Mouse (Mus musculus) CH12.LX (cell line): ENCODE data around the gene Acsbg1. TPM values are rescaled to one million over a fixed set of nuclear protein-coding genes. Genes with fewer than 3 reads are reported as not detected.

Experiments
- DNase-seq: peaks from one replicate; pipeline ENCODE4 v3.0.0-alpha.2; 2013; ENCODE audit errors: extremely low read depth
- H3K27ac ChIP-seq: 2 replicates; pipeline ENCODE4 v1.5.1; 2012; ENCODE audit warnings: low read depth, mild to moderate bottlenecking, control low read depth, moderate library complexity; ENCODE audit not compliant: insufficient read depth
- H3K27me3 ChIP-seq: replicated peaks from 2 replicates; pipeline ENCODE3; 2012; ENCODE audit warnings: inconsistent platforms
- H3K36me3 ChIP-seq, 2 experiments: replicated peaks in 1 of 2; 2 replicates each; pipeline versions ENCODE3 to v1.6.1; 2012; ENCODE audit warnings: inconsistent platforms in 1 of 2, low read length in 1 of 2, mild to moderate bottlenecking in 1 of 2, mixed read lengths in 1 of 2, moderate library complexity in 1 of 2; ENCODE audit not compliant: control insufficient read depth in 1 of 2, insufficient read depth in 1 of 2
- H3K4me1 ChIP-seq, 2 experiments: 2 replicates each; pipeline ENCODE4 v1.6.1; 2012; ENCODE audit warnings: inconsistent platforms in 1 of 2, moderate library complexity in 1 of 2; ENCODE audit not compliant: insufficient read depth in 2 of 2, control insufficient read depth in 1 of 2
- H3K4me2 ChIP-seq: 2 replicates; pipeline ENCODE4 v1.6.1; 2012; ENCODE audit warnings: low read depth, mild to moderate bottlenecking, control low read depth; ENCODE audit not compliant: poor library complexity, insufficient read depth, severe bottlenecking
- H3K4me3 ChIP-seq, 3 experiments: fragments of 150-350 bp in 1 of 3; sonication (generic) in 1 of 3; replicated peaks in 1 of 3; 2 replicates each; pipeline versions ENCODE3 to v1.5.1; 2011 to 2012; ENCODE audit warnings: low read depth in 2 of 3, low read length in 2 of 3, mild to moderate bottlenecking in 2 of 3, moderate library complexity in 2 of 3, control low read depth in 1 of 3, improper control_type of control experiment in 1 of 3, inconsistent platforms in 1 of 3, mixed read lengths in 1 of 3; ENCODE audit not compliant: poor library complexity in 1 of 3
- H3K79me2 ChIP-seq: replicated peaks from 2 replicates; pipeline ENCODE4 v1.6.1; 2012; ENCODE audit warnings: mild to moderate bottlenecking, moderate library complexity; ENCODE audit not compliant: control insufficient read depth, poor library complexity, insufficient read depth, severe bottlenecking; ENCODE audit errors: extremely low read depth
- H3K9ac ChIP-seq: 2 replicates; pipeline ENCODE4 v1.6.1; 2012; ENCODE audit warnings: low read depth, mild to moderate bottlenecking, control low read depth, moderate library complexity; ENCODE audit not compliant: insufficient read depth
- H3K9me3 ChIP-seq: replicated peaks from 2 replicates; pipeline ENCODE3; 2012; ENCODE audit warnings: low read length, inconsistent platforms, mixed read lengths
- GABPA ChIP-seq: IDR thresholded peaks from 2 replicates; pipeline ENCODE4 v1.6.1; 2012; ENCODE audit warnings: low read depth, low read length, improper control_type of control experiment, inconsistent platforms; ENCODE audit not compliant: insufficient replicate concordance
- IRF4 ChIP-seq: IDR thresholded peaks from 2 replicates; pipeline ENCODE4 v1.6.1; 2014; ENCODE audit warnings: low read depth, mild to moderate bottlenecking, inconsistent platforms, low read length, improper control_type of control experiment
- JUN ChIP-seq: IDR thresholded peaks from 2 replicates; pipeline ENCODE4 v1.6.1; 2011; ENCODE audit warnings: low read depth, mild to moderate bottlenecking, low read length, improper control_type of control experiment, moderate library complexity; ENCODE audit not compliant: insufficient read depth
- JUND ChIP-seq: conservative IDR thresholded peaks from 2 replicates; pipeline ENCODE4 v1.6.1; 2011; ENCODE audit warnings: low read depth, low read length, improper control_type of control experiment
- KAT2A ChIP-seq: IDR thresholded peaks from 2 replicates; pipeline ENCODE4 v1.6.1; 2012; ENCODE audit warnings: low read length, improper control_type of control experiment, inconsistent platforms; ENCODE audit not compliant: insufficient replicate concordance
- NELFE ChIP-seq: IDR thresholded peaks from 2 replicates; pipeline ENCODE4 v1.6.1; 2011; ENCODE audit warnings: low read depth, low read length, improper control_type of control experiment
- NRF1 ChIP-seq: IDR thresholded peaks from 2 replicates; pipeline ENCODE4 v1.6.1; 2014; ENCODE audit warnings: low read depth, mild to moderate bottlenecking, inconsistent platforms, low read length, improper control_type of control experiment, moderate library complexity
- PAX5 ChIP-seq: IDR thresholded peaks from 2 replicates; pipeline ENCODE4 v1.6.1; 2012; ENCODE audit warnings: low read length, inconsistent platforms, mixed read lengths
- POLR2A ChIP-seq: IDR thresholded peaks from 2 replicates; pipeline ENCODE4 v1.6.1; 2011; ENCODE audit warnings: low read depth, mild to moderate bottlenecking, improper control_type of control experiment, low read length
- RCOR1 ChIP-seq: conservative IDR thresholded peaks from 2 replicates; pipeline ENCODE4 v1.6.1; 2012; ENCODE audit warnings: low read depth, mild to moderate bottlenecking, inconsistent platforms, low read length, improper control_type of control experiment
- UBTF ChIP-seq: IDR thresholded peaks from 2 replicates; pipeline ENCODE4 v1.6.1; 2012; ENCODE audit warnings: low read depth, mild to moderate bottlenecking, inconsistent platforms, low read length, improper control_type of control experiment, moderate library complexity
- USF2 ChIP-seq: conservative IDR thresholded peaks from 2 replicates; pipeline ENCODE4 v1.6.1; 2011; ENCODE audit warnings: low read depth, low read length, improper control_type of control experiment
- ZMIZ1 ChIP-seq: IDR thresholded peaks from 2 replicates; pipeline ENCODE4 v1.6.1; 2012; ENCODE audit warnings: low read depth, mild to moderate bottlenecking, inconsistent platforms, low read length, improper control_type of control experiment
- dilution Hi-C: fragments of 300-500 bp; cut with MboI; formaldehyde crosslinking; loops from 2 replicates; pipeline ENCODE4 v1.14.3; 2020; ENCODE audit warnings: low sequenced_read_pairs; ENCODE audit not compliant: extremely low pct_unique_long_range_greater_than_20kb, extremely low pct_ligation_motif_present
- in situ Hi-C: fragments of 300-500 bp; cut with MboI; formaldehyde crosslinking; loops from 3 replicates; pipeline ENCODE4 v1.14.3; 2019; ENCODE audit warnings: low sequenced_read_pairs, low pct_ligation_motif_present, low pct_unique_long_range_greater_than_20kb, mixed read lengths
- polyA plus RNA-seq: library from polyadenylated mRNA; unstranded; fragments of >175 nt; gene quantifications from 2 replicates; pipeline ENCODE4 v1.2.1, GENCODE M21; 2012; ENCODE audit warnings: low read depth; ENCODE audit not compliant: insufficient read length
- total RNA-seq, 2 experiments: library from RNA; depleted of rRNA; stranded (reverse); fragments of 300-350 nt in 1 of 2; fragments of >200 nt in 1 of 2; gene quantifications; 2 replicates each; pipeline ENCODE4 v1.2.3; 2012 to 2014

The Acsbg1 gene
- total and polyA plus RNA-seq, 3 experiments: 16.8 to 24.0 (median 23.6) TPM

DNA sequence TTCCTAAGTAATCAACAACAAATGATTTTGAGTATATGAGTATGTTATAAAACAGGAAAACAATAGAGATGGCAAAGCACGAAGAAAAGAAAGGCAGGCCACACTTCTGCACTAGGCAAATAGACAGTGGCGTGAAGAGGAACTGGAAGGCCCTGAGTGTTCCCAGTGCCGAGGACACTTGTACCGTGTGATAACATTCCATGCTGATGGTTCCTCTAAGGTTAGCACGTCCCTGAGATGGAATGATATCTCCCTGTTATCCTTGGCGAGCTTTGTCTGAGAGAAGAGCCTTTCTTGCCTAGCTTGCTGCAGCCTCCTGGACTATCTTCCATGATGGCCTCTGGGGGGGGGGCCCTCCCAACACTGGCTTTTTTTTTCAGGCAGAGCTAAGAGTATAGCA, 2.9 kb downstream of the Acsbg1 start:
- no peaks in the 10 kb centered on the region for H3K36me3 ChIP-seq
- dilution Hi-C loops (no loop called here), in situ Hi-C loops (no loop called here)
- H3K4me3 ChIP-seq: no peak overlapping the region
- no peak overlapping the region for H3K4me2 ChIP-seq
- no peak for DNase-seq
- H3K27ac ChIP-seq: no peak overlapping the region
- H3K79me2 ChIP-seq: no peaks in the 10 kb centered on the region
- H3K27me3 ChIP-seq: no peaks in the 10 kb centered on the region
- peaks cover 2 to 5% of the 10 kb centered on the region in 2 experiments; a peak in 2 of 4 replicates for H3K4me1 ChIP-seq
- TF ChIP-seq PAX5: no peak
- TF ChIP-seq JUN: no peak
- no peak for TF ChIP-seq ZMIZ1
- no peak for TF ChIP-seq GABPA
- no peak for TF ChIP-seq UBTF
- no peak for TF ChIP-seq USF2
- TF ChIP-seq, all 38 proteins: peak for 0
- Histone ChIP-seq H3K9ac (no peak overlapping the region), H3K9me3 (no peaks in the 10 kb centered on the region)

DNA sequence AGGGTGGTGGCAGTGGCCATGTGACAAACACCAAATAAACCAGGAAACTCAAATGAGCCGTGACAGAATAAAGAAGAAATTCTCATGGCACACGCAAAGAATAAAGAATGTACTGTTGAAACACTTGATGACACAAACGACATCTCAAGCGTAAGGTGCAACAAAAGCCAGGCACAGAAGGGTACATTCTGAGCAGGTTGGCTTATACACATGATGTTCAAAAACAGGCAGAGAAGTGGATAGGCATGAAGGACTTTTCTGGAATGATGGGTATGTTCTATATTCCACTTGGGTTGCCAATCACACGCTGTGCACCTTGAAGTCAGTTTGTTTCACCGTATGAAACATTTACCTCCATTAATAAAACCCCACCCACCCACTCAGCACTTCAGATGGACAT, 5.3 kb downstream of the Acsbg1 start:
- Histone ChIP-seq H3K36me3 (no peaks in the 10 kb centered on the region), H3K4me3 (no peak overlapping the region), H3K9ac (no peak overlapping the region), H3K27ac (no peak overlapping the region), H3K27me3 (no peaks in the 10 kb centered on the region), H3K4me2 (no peak overlapping the region), H3K9me3 (no peaks in the 10 kb centered on the region), H3K79me2 (no peaks in the 10 kb centered on the region), H3K4me1 (peaks cover under 1 to 4% of the 10 kb centered on the region in 2 experiments; a peak in 2 of 4 replicates)
- no peak for DNase-seq
- no peak for TF ChIP-seq POLR2A
- in situ Hi-C loops: no loop called here
- dilution Hi-C loops: no loop called here

DNA sequence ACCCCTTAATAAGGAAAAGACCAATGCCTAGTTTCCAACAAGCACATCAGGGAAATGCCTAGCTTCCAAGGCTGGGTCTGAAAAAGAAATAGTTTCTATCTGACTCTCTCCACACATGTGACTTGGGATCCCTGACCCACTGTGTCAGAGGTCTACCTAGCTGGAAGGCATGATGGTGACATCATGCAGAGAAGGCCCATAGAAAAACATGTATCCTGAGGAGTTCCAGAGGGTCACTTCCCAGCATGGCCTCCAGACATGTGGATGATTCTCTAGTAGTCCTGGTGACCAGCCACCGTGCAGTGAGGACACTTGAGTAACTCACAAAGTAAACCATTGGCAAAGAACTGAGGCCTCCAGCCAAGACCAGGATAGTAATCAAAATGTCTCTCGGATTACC, 5.8 kb downstream of the Acsbg1 start:
- Histone ChIP-seq H3K27ac (no peak overlapping the region), H3K4me2 (no peak overlapping the region), H3K9ac (no peak overlapping the region), H3K4me1 (peaks cover 0 to 4% of the 10 kb centered on the region in 2 experiments; a peak in 2 of 4 replicates), H3K36me3 (no peaks in the 10 kb centered on the region), H3K27me3 (no peaks in the 10 kb centered on the region), H3K79me2 (no peaks in the 10 kb centered on the region), H3K4me3 (no peak overlapping the region), H3K9me3 (no peaks in the 10 kb centered on the region)
- TF ChIP-seq KAT2A (no peak), NELFE (no peak), RCOR1 (no peak), POLR2A (no peak), NRF1 (no peak), IRF4 (no peak), JUND (no peak)
- no peak for DNase-seq
- in situ Hi-C loops (no loop called here), dilution Hi-C loops (no loop called here)
